Comparison of ENCODE assay signal across 16 mouse cellular contexts in the genomic region with DNA sequence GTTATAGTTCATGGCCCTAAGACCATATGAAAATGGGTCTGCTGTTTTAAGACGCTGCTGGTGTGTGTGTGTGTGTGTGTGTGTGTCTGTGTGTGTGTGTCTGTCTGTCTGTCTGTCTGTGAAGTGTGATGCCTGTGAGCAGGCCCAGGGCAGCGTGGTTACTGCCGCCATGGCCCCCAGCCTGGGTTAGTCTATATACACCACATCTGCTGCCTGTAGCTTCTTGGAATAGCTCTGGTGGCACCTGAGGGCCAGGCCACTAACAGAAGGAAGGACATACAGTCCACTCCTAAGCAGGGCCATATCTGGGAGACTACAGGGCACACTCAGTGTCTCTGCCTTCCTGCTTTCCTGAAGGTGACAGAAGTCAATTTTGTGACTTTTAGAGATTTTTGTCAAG.
"Had no signal": no experiment of that assay in that cellular context is flagged by ENCODE, and none has a peak within 500 bp of the region (broad histone marks: within the 10 kb centered on the region; RNA-seq: fewer than 3 reads in every experiment).

No protein-coding gene starts in this region.

- H3K9ac ChIP-seq: neural tube, embryonic 13.5 days; neural tube, embryonic 15.5 days; stomach, embryonic 15.5 days had no signal

- H3K27me3 ChIP-seq: neural tube, embryonic 13.5 days; neural tube, embryonic 15.5 days; stomach, embryonic 15.5 days had no signal

- H3K4me1 ChIP-seq: neural tube, embryonic 13.5 days; stomach, embryonic 15.5 days had no signal

- H3K9me3 ChIP-seq: neural tube, embryonic 13.5 days; neural tube, embryonic 15.5 days; stomach, embryonic 15.5 days had no signal

- H3K4me3 ChIP-seq: neural tube, embryonic 13.5 days; neural tube, embryonic 15.5 days; stomach, embryonic 15.5 days had no signal

- H3K4me2 ChIP-seq: neural tube, embryonic 13.5 days; neural tube, embryonic 15.5 days; stomach, embryonic 15.5 days had no signal

- H3K27ac ChIP-seq: neural tube, embryonic 13.5 days; neural tube, embryonic 15.5 days; stomach, embryonic 15.5 days; stomach, postnatal 0 days had no signal

- DNase-seq: retina, postnatal 1 day; right cerebral cortex, adult 18-20 months; right cerebral cortex, postnatal 14 days; right cerebral cortex, postnatal 25 days; right cerebral cortex, postnatal 4 days; spleen, adult 18-20 months; thymus, adult 18-20 months; thymus, adult 2 months; thymus, postnatal 14 days; thymus, postnatal 25 days; thymus, postnatal 36 days; thymus, postnatal 4 days had no signal
